Mouse (Mus musculus): Measurements from ENCODE around the gene Pik3r1.

GRCm38 (mm10) chr13:101734227-101734626, 33.8 kb downstream of the Pik3r1 start:
- TF ChIP-seq EP300 (optimal IDR thresholded peaks at IDR 0.05) (no peak), CTCF (IDR thresholded peaks at IDR 0.05; ENCODE audit: low read depth) (no peak)
